Comparison of ENCODE assay signal across 35 mouse cellular contexts in genomic region chr11:98331401-98331800, GRCm38 (mm10). TPM values are rescaled to one million over a fixed set of nuclear protein-coding genes. Genes with fewer than 3 reads are reported as not detected.
"Had no signal": no experiment of that assay in that cellular context is flagged by ENCODE, and none has a peak within 500 bp of the region (broad histone marks: within the 10 kb centered on the region; RNA-seq: fewer than 3 reads in every experiment).

No protein-coding gene starts in this region.

- H3K4me3 ChIP-seq: heart, adult 2 months; heart, embryonic 13.5 days; heart, embryonic 15.5 days; hindbrain, embryonic 13.5 days; hindbrain, embryonic 15.5 days; kidney, embryonic 15.5 days; limb, embryonic 13.5 days; limb, embryonic 15.5 days; liver, embryonic 12.5 days had no signal

- DNase-seq: gastrocnemius, postnatal 14 days; gastrocnemius, postnatal 36 days; heart, adult 11 months; heart, adult 2 months; heart, postnatal 14 days; heart, postnatal 36 days; kidney, adult 11 months; kidney, adult 2 months; kidney, adult 9 months; kidney, postnatal 14 days; kidney, postnatal 36 days; layer of hippocampus, adult 9-11 months; layer of hippocampus, postnatal 36 days; left cerebral cortex, postnatal 4 days; lung, adult 18-20 months had no signal

- H3K9me3 ChIP-seq: heart, embryonic 13.5 days; heart, embryonic 15.5 days; hindbrain, embryonic 13.5 days; hindbrain, embryonic 15.5 days; kidney, embryonic 15.5 days; limb, embryonic 13.5 days; limb, embryonic 15.5 days; liver, embryonic 12.5 days had no signal

- H3K9ac ChIP-seq: heart, embryonic 13.5 days; heart, embryonic 15.5 days; hindbrain, embryonic 13.5 days; hindbrain, embryonic 15.5 days; kidney, embryonic 15.5 days; limb, embryonic 13.5 days; limb, embryonic 15.5 days; liver, embryonic 12.5 days; liver, embryonic 14.5 days had no signal

- ATAC-seq: hindbrain, postnatal 0 days; intestine, embryonic 16.5 days; liver, embryonic 12.5 days had no signal

- H3K27ac ChIP-seq: heart, adult 2 months; heart, embryonic 13.5 days; heart, embryonic 15.5 days; hindbrain, embryonic 15.5 days; hindbrain, postnatal 0 days; kidney, embryonic 15.5 days; kidney, postnatal 0 days; limb, embryonic 13.5 days; limb, embryonic 15.5 days; liver, embryonic 12.5 days; liver, embryonic 14.5 days had no signal

- H3K4me2 ChIP-seq: heart, embryonic 11.5 days; heart, embryonic 13.5 days; heart, embryonic 15.5 days; hindbrain, embryonic 13.5 days; hindbrain, embryonic 15.5 days; kidney, embryonic 15.5 days; limb, embryonic 13.5 days; limb, embryonic 15.5 days; liver, embryonic 12.5 days had no signal

- H3K36me3 ChIP-seq: heart, embryonic 13.5 days; heart, embryonic 15.5 days; hindbrain, embryonic 13.5 days; hindbrain, embryonic 15.5 days; kidney, embryonic 15.5 days; limb, embryonic 13.5 days; limb, embryonic 15.5 days; liver, embryonic 12.5 days had no signal

RNA-seq across cellular contexts. Expression of gene Neurod2, which starts 2.0 kb away (rescaled TPM):
- polyA plus RNA-seq: gonadal fat pad, adult 2 months; heart, adult 2 months; heart, embryonic 13.5 days; heart, embryonic 15.5 days; heart, postnatal 0 days; kidney, adult 2 months; kidney, embryonic 15.5 days; kidney, postnatal 0 days; large intestine, adult 2 months; limb, embryonic 11.5 days; limb, embryonic 13.5 days; limb, embryonic 15.5 days; liver, adult 2 months; liver, embryonic 12.5 days; liver, embryonic 14.5 days; liver, embryonic 16.5 days had no signal

RNA-seq across cellular contexts. Expression of gene Tcap, which starts 52.2 kb away (rescaled TPM):
- polyA plus RNA-seq: hindbrain, embryonic 15.5 days; hindbrain, postnatal 0 days; intestine, embryonic 14.5 days; liver, embryonic 12.5 days had no signal

RNA-seq across cellular contexts. Expression of gene Pnmt, which starts 54.8 kb away (rescaled TPM):
- polyA plus RNA-seq: heart, postnatal 0 days; intestine, embryonic 14.5 days; kidney, adult 2 months; large intestine, adult 2 months; liver, adult 2 months; liver, embryonic 12.5 days; liver, embryonic 14.5 days had no signal
